Mouse (Mus musculus) layer of hippocampus, adult 9-11 months (tissue): ENCODE data around the gene Rmi2.

ENCODE experiments used
- DNase-seq: peaks from one replicate; pipeline ENCODE4 v3.0.0; 2022

The Rmi2 gene

DNA sequence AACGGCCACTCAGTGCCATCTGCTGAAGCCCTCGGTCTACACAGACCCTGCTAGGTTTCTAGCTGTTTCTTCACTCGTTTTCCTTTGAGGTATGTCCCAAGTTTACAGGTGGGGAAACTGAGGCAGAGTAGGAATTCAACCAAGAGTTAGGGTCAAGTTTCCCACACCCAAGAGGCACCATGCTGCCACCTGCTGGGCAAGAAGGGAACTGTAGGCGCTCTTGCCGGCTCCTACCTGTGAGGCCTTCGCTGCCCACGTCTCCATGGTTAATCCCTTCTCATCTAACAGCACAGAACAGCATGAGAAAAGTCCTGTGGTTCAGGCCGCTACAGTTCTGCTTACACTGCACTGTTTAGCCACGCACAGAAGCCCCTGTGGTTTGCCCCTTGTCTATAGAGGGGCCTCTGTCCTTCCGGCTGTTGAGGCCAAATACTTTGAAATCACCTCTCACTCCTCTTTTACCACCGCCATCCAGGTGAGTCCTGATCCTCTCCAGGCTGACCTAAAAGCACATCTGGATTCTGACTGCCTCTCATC is 33.1 kb downstream of the Rmi2 start:
- peak; percentile 29 for DNase-seq

DNA sequence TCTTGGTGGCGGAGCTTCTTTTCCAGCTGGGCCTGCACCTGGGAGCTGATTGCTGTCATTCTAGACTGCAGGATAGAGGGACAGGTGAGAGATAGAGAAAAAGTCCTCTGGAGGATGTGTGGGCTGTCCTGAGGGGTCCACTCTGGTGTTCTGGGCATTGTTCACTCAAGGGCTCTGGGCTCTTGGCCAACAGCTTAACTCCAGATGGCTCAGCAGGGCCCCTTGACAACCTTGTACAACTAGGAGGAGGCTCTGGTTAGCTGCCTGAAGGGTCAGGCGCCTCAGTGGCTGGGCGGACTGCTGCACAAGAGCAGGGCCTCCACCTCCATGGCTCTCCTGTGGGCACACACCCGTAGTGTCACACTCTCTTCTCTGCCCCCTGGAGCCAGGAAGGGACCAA is 36.1 kb downstream of the Rmi2 start:
- DNase-seq: no peak

DNA sequence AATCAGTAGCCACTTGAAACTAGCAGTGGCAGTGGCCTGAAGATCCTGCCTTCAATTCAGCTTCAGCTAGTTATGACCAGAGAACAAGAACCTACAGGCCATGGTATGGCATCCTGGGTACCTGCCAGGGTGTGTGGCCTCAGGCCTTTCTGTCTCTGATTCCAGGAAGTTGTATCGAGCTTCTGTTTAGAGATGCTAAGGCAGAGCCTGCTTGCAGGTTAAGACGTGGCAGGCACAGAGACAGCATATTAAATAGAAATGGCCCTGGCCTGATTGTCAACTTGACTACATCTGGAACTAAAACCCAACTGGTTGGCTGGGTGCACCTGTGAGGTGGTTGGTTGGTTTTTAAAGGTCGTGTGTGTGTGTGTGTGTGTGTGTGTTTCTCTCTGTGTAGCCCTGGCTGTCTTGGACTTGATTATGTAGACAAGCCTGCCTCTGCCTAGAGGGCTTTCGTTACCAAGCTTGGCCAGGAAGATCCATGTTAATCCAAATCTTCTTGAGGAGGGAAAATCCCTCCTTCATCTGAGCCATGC is 38.0 kb downstream of the Rmi2 start:
- no peak for DNase-seq

DNA sequence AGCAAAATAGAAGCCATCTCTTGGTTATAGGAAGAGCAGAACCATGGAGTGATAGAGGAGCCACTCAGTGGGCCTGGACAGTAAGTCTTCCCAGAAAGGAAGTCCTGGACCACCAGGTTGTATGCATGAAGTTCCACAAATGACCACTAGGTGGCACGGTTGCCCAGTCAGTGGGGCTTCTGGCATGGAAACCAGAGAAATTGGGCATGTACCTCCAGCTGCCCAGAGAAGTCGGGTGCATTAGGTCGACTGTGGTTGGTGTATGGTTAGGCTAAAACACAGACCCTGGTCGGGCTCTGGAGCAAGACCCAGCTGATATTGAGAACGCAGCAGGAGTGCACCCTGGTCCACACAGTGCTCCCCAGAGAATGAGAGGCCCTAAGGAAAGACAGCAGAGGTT is 38.8 kb downstream of the Rmi2 start:
- DNase-seq: peak; percentile 52

DNA sequence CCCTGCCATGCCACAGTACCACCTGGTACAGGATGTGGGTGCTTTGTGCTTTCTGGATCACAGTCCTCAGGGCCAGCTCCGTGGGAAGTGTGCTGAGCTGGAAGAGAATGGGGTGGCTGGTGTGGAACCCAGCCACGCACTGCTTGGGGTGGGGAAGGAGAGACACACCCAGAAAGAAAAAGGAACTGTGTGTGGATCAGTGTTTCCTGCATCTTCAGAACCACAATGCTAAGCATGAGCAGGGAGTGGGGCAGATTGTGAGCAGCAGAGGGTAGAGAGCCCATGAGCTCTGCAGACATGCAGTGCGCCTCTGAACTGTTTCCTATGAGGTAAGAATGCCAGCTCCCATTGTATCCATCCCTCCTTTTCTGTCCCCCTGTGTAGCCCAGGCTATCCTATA is 43.4 kb downstream of the Rmi2 start:
- DNase-seq: no peak

DNA sequence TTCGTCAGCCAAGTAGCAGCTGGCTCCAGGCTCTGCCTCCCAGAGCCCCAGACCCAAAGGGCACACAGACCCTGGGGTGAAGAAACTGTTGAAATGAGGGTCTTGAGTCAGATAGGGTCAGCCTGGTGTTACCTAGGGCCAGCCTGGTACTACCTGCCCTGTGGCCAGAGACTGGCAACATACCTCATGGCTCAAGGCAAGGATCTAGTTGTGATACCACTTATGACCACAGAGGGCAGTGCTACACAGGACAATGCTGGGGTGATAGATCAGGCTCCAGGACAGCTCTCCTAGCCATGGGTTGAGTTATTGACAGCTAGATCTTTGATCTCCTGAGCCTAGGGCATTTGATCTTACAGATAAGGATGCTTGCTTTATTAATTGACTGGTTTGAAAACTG is 44.6 kb downstream of the Rmi2 start:
- DNase-seq: peak; percentile 28

DNA sequence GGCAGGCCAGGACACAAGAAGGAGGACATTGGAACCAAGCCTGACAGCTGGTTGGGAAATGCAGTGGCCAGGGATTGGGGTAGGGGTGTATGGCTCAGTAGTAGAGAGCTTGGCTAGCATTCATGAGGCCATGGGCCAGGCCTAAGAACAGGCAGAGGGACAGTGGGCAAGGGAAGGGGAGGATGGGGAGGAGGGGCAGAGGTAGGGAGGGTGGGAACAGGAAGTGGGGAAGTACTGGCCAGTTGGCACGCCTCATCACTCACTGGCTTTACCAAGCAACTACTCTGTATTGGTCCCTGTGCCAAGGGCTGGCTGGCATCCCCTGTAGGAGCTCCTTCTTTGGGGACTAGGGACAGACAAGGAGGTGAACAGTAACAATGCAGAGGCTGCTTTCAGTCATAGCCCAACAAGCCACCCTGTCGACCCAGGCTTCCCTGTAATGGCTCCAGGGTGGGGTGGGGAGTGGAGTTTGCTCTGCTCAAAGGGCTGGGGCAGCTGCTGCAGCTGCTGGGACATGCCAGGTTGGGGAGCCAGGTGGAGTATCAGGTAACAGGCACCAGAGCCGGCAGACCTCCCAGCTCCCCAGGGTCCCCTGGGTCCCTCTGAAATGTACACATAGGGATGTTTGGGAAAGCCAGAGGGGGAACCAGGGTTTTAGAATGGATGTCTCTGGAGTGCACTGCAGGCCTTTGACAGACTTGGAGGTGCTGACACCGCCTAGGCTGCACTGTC is 46.5 kb downstream of the Rmi2 start:
- DNase-seq: no peak

DNA sequence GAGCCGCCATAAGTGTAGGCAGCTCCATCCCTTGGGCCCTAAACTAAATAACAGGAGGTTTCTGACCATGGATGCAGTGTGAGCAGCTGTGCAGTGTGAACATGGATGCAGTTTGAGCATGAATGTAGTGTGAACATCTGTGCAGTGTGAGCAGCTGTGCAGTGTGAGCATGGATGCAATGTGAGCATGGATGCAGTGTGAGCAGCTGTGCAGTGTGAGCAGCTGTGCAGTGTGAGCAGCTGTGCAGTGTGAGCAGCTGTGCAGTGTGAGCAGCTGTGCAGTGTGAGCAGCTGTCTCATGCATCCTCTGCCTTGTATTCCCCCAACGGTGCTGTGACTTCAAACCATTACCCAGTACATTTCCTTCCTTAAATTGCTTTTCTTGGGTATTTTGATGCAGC is 52.6 kb downstream of the Rmi2 start:
- no peak for DNase-seq

DNA sequence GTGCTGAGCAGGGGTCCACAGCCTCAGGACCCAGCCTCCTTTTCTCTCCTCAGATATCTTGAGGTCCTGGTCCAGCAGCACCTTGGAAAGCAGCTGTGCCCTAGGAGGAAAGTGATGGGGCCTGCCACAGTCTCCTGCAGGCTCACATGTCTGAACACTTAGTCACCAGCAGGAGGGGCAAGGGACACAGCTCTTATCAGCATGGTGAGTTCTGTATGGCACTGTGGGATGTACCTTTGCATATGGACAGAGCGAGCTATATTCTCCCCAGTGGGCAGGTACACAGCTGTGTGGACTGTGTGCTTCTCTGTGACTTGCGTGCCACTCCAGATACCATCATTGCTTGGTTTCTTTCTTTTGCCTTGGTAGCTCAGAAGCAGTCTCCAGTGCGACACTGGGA is 55.5 kb downstream of the Rmi2 start:
- DNase-seq: no peak

DNA sequence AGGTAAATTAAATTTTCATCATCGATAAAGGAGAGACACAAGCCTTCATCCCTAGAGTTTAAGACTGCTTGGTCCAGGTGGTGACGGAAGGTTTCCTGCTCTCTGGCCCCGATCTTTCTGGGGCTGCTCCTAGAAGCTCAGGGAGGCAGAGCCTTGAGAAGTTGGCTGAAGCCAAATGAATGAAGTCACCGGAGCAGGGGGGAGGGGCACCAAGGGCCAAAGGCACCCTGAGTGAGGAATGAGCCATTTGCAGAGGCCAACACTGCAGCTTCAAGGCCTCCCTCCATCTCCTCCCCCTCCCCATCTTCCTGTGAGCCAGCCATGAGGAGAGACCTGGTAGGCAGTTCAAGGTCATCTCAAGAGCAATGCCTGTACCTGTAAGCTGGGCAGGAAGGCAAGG is 58.3 kb downstream of the Rmi2 start:
- no peak for DNase-seq

DNA sequence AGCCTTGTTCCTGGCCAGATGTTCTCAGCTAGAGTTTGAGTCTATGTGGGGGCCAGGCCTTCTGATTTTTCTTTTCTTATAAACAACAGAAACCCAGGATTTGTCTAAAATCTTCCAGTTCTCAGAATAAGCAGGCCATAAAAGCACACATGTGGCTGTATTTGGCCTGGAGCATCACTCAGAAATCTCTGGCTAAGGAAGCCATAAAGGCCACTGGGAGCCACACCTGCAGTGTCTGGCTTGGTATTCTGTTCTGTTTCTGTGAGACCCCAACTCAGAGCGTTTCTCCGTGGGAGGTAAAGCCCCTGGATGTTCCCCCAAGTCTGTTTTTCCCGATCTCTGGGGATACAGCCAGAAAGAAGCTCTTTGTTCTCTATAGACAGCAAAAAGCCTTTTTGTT is 61.0 kb downstream of the Rmi2 start:
- no peak for DNase-seq

DNA sequence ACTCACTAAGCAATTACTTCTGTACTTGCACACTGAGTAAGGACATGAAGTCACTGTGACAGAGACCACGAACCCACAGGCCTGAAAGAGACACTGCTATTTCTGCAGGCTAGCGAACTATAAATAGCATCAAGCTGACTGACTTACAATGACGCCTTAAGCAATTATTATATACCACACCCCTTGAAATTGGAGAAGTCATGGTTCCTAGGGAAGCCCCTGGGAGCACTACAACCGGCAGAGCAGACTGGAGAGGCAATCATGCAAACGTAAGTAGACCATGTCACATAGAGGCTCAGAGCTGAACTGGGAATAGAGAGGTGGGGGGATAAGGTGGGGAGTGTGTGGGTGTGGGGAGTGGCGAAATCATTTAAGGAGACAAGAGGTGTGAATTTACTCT is 62.5 kb downstream of the Rmi2 start:
- no peak for DNase-seq

DNA sequence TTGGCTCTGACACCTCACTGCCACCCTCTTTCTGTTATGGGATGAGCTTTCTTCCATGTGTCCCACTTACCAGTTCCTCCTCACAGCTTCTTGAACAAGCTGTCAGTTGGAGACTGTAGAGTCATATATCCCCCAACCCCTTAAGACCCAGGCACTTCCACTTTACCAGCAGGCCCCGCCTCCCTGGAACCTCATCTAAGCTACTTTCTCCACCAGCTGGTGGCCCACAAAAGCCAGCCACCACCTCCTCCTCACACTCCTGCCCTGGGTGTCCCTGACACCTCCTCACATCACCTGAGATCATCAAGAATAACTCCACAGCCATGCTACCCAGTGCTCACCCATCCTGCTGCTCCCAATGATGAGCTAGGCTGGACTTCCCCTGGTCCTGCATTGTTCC is 65.9 kb downstream of the Rmi2 start:
- DNase-seq: no peak

DNA sequence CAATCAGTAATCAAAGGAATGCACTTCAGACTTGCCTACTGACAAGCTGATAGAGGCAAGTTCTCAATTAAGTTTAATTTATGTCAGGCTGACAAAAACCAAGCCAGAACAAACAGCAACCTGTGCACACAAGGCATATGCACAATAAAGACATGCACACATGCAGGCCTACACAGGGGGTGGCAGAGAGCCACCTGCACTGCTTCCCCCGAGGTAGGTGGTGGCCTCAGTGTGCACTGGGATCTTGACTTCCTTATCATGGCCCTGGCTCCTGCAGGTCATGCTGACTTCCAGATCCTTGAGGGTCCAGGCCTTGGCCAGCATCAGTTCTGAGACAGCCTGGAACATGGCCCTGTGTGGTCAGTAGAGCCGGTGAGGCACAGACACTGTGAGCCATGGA is 67.1 kb downstream of the Rmi2 start:
- DNase-seq: no peak

DNA sequence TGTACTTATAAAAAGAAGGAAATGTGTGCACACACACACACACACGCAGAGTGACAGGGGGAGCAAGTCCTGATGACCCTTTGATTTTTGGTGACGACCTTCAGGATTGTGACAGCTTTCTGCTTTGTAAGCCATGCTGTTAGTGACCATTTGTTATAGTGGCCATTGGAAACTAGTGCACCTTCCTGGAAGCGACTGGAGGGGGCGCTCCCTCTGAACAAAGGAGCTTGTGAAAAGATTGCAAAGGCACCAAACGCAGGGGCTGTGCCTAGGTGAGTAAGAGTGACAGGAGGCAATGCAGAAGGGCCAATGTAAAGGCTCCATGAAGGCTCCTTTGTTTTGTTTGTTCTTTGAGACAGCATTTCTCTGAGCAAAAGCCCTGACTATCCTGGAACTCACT is 68.0 kb downstream of the Rmi2 start:
- no peak for DNase-seq

DNA sequence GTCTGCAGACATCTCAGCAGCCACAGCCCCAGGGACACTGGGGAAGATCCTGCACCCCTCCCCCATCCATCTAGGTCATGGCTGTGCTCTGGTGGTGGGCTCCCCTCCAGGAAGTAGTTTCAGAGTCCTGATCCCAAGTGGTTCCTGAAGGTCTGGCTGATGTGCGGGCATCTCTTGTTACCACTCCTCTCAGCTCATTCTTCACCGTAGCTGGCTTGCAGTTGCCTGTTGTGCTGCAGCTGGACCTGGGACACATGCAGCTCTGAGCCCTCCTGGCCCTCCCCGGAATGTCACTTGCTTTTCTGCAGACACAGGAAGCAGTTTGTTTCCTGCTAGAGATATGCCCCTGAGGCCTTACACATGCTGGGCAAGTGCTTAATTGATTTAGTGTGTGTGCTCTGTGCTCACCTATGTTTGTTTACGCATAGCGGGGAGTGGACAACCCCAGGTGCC is 70.8 kb downstream of the Rmi2 start:
- DNase-seq: no peak

DNA sequence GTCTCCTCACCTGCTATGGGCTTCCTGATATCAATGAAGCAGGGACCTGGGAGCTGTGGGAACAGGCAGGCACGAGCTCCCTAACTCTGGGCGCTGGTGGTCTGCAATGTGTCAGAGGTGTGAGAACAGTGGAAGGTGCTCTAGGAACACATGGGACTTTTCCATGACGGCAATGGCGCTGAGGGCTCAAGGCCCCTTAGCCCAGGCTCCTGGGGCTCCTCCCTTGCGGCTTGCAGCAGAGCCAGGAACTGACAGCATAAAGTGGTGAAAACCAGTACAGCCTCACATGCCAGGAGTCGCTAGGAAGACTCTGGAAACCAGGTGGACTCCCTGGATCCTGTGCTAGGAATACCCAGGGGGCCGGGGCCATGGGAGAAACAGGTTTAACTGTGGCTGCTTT is 75.7 kb downstream of the Rmi2 start:
- DNase-seq: no peak

DNA sequence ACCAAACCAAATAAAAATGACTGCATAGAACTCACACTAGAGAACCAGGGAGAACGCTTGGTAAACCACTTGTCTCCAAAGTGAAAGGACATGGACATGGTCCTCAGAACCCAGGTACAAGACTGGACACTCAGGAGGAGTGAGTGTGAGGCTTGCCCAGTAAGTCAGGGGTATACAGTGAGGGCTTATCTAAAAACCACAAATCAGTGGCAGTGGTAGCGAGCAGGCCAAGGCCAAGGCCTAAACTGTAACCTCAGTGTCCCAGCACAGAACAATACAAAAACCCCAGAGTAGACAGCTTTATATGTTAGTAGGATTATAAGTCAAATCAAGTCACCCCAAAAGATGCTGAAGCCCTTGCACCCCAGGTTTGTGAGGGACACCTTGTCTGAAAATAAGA is 76.2 kb downstream of the Rmi2 start:
- DNase-seq: no peak

DNA sequence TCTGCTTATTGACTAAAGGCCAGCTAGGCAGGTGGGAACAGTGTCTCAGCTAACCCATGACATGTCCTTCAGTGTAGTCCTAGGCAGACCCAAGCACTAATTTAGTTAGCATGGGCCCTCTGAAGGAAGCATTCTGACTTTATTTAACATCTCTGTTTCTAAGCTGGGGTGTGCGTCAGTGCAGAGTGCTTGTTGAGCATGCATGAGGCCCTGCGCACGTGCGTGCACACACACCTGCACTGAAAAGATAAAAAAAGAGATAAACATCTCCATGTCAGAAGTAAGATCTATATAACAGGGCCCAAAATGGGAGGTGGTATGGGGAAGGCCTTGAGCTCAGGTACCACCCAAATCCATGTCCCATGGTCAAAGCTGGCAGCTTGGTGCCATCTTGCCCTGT is 80.2 kb downstream of the Rmi2 start:
- DNase-seq: no peak

DNA sequence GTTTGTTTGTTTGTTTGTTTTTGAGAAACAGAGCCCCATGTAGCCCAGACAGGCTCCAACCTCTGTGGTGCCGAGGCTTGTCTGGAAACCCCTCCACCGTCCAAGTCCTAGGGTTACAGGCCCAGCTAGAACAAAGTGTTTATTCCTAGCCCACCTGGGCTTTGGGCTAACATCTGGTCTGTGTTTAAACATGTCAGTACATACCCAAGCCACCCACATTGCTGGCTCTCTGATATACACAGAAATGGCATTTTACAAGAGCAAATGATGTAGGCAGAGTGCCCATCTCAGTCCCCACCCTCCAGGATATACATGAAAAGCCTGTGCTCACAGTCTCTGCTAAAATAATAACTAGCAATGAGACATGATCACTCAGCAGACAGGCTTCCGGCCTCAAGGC is 81.4 kb downstream of the Rmi2 start:
- DNase-seq: no peak

DNA sequence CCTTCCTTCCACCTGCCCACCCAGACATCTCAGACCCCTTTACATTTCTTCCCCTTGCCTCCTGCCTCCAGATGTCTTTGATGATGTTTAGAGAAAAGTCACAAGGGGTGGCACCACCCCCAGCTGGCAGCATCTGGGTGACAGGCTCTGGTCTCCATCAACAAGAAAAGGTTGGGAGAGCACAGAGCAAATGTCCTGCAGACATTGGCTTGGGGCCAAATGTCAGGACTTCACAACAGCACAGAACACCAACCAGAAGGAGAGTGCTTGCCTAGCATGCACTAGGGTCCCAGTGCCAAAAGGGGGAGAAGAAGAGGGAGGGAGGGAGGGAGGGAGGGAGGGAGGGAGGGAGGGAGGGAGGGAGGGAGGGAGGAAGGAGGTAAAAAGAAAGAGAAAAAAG is 85.0 kb downstream of the Rmi2 start:
- no peak for DNase-seq

DNA sequence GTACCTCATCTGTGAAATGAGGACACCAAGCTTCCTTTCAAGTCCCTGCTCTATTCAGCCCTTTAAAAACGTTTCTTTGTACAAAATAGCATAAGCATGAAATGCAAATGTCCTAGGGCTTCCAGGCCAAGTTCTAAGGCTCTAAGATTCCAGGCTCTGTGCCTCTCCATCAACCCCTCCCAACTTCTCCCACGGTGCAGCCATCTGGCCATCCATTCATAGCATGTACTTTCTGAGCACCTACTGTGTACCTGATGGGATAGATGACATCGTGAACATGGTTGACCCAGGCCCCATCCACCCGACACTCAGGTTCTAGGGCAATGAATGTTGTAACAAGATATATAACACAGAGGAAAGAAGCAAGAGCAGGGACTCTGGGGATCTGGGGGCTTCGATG is 88.7 kb downstream of the Rmi2 start:
- no peak for DNase-seq

DNA sequence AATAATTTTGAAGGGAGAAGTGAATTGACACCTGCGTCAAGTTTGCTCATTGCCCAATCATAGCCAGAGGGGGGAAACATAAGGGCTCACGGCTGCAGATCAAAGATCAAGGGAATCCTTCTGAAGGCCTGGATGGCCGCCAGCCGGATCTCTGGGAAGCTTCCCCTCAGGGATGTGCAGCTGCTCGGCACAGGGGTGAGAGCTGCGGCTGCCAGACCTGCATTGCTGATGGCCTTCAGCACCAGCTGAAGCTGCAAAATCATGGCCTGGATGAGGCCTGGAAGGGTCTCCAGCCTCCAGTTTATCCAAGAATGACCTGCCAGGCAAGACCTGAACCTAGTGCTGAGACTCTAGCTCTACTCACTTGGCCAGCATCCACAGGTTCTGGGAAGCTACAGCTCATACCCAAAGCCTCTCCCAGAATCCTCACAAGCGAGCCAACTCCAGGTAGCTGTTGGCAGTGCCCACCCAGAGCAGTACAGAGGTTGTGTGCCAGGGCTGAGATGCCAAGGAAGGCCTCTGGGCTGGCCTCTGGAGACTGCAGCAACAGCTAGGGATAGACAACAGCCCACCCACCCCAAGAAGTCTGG is 90.8 kb downstream of the Rmi2 start:
- DNase-seq: no peak

DNA sequence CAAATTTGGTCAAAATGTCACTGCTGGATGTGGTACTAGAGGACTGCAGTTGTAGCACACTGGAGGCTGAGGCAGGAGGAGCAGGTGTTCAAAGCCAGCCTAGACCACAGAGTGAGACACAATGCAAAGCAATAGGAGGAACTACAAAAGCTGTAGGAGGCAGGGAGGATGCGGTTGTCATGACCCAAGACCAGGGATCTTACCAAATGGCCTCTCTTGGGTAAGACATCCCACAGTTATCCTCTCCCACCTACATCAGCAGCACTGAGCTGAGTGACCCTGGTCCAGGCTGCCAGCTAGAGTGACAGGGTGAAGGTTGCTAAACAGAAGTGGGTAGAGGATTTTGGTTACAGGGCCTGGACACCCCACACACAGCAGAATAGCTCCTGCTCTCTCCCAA is 92.2 kb downstream of the Rmi2 start:
- DNase-seq: no peak

DNA sequence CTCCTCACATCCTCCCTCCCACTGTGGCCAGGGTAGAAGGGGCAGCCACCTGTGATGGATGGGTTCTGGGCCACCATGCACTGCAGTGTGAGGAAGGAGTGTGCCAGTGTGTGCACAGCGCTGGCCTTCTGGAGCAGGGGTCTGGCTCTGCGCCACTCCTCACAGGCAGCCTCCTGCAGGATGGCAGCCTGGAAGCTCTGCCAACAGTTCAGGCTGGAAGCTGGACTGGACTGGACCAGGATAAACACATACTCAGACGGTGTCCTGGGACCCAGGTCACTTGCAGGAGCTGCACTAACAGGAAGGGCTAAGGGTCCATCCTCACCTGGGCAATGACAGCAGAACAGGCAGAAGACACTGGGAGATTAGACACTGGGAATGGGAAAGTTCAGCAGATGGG is 98.5 kb downstream of the Rmi2 start:
- DNase-seq: no peak
